Mouse (Mus musculus): ENCODE results near the gene Abcb7. TPM values are rescaled to one million over a fixed set of nuclear protein-coding genes. Genes with fewer than 3 reads are reported as not detected.
"Not testable (repeated sequence)": the region's sequence is repeated elsewhere in the genome, so short reads cannot be mapped to it uniquely, and the experiment has no call there.

Abcb7 gene
- polyA plus RNA-seq, 1 experiment from 2014 or later: 13.7 TPM

GRCm38 (mm10) chrX:104401134-104401533 lies 12.5 kb downstream of the Abcb7 start:
- Histone ChIP-seq H3K4me2 (ENCODE audit: low read depth, low read length) (no peak overlapping the region), H3K36me3 (replicated peaks; ENCODE audit: control insufficient read depth, insufficient read depth, low read depth, low read length) (no peaks in the 10 kb centered on the region), H3K4me3 (ENCODE audit: low read depth, low read length) (no peak overlapping the region), H3K4me1 (ENCODE audit: control insufficient read depth, insufficient read depth, low read length) (no peaks in the 10 kb centered on the region), H3K27ac (replicated peaks; ENCODE audit: low read depth, low read length) (no peak overlapping the region), H3K27me3 (ENCODE audit: control insufficient read depth, insufficient read depth, low read length) (no peaks in the 10 kb centered on the region), H3K9me3 (replicated peaks; ENCODE audit: control insufficient read depth, low read length) (no peaks in the 10 kb centered on the region), H3K9ac (replicated peaks; ENCODE audit: low read length) (no peak overlapping the region)
- DNase-seq (ENCODE audit: low spot score) (no peak), ATAC-seq (replicated peaks; ENCODE audit: insufficient number of reproducible peaks, low FRiP score, low TSS enrichment, low read depth) (no peak)
- 96% methylated on average over 1 of the region's 1 CpGs for WGBS

- Histone ChIP-seq H3K9ac (replicated peaks; ENCODE audit: low read length) (no peak overlapping the region), H3K27me3 (ENCODE audit: control insufficient read depth, insufficient read depth, low read length) (no peaks in the 10 kb centered on the region), H3K9me3 (replicated peaks; ENCODE audit: control insufficient read depth, low read length) (no peaks in the 10 kb centered on the region), H3K4me1 (ENCODE audit: control insufficient read depth, insufficient read depth, low read length) (no peaks in the 10 kb centered on the region), H3K27ac (replicated peaks; ENCODE audit: low read depth, low read length) (no peak overlapping the region), H3K4me3 (ENCODE audit: low read depth, low read length) (no peak overlapping the region), H3K4me2 (ENCODE audit: low read depth, low read length) (no peak overlapping the region), H3K36me3 (replicated peaks; ENCODE audit: control insufficient read depth, insufficient read depth, low read depth, low read length) (no peaks in the 10 kb centered on the region)
- WGBS: 63% methylated on average over 1 of the region's 1 CpGs
- no peak for ATAC-seq (replicated peaks; ENCODE audit: insufficient number of reproducible peaks, low FRiP score, low TSS enrichment, low read depth)
- no peak for DNase-seq (ENCODE audit: low spot score)
Measured at GRCm38 (mm10) chrX:104397526-104397925, 16.1 kb downstream of the Abcb7 start.

- Histone ChIP-seq H3K4me1 (ENCODE audit: control insufficient read depth, insufficient read depth, low read length) (no peaks in the 10 kb centered on the region), H3K9ac (replicated peaks; ENCODE audit: low read length) (no peak overlapping the region), H3K4me3 (ENCODE audit: low read depth, low read length) (no peak overlapping the region), H3K27ac (replicated peaks; ENCODE audit: low read depth, low read length) (no peak overlapping the region), H3K9me3 (replicated peaks; ENCODE audit: control insufficient read depth, low read length) (no peaks in the 10 kb centered on the region), H3K4me2 (ENCODE audit: low read depth, low read length) (no peak overlapping the region), H3K27me3 (ENCODE audit: control insufficient read depth, insufficient read depth, low read length) (no peaks in the 10 kb centered on the region), H3K36me3 (replicated peaks; ENCODE audit: control insufficient read depth, insufficient read depth, low read depth, low read length) (no peaks in the 10 kb centered on the region)
- DNase-seq (ENCODE audit: low spot score) (no peak), ATAC-seq (replicated peaks; ENCODE audit: insufficient number of reproducible peaks, low FRiP score, low TSS enrichment, low read depth) (no peak)
Measured at GRCm38 (mm10) chrX:104359686-104360085, 54.0 kb downstream of the Abcb7 start.

- ATAC-seq (replicated peaks; ENCODE audit: insufficient number of reproducible peaks, low FRiP score, low TSS enrichment, low read depth): no peak
- Histone ChIP-seq H3K9me3 (replicated peaks; ENCODE audit: control insufficient read depth, low read length) (no peaks in the 10 kb centered on the region), H3K4me2 (ENCODE audit: low read depth, low read length) (no peak overlapping the region), H3K27me3 (ENCODE audit: control insufficient read depth, insufficient read depth, low read length) (no peaks in the 10 kb centered on the region), H3K4me1 (ENCODE audit: control insufficient read depth, insufficient read depth, low read length) (no peaks in the 10 kb centered on the region), H3K9ac (replicated peaks; ENCODE audit: low read length) (no peak overlapping the region), H3K27ac (replicated peaks; ENCODE audit: low read depth, low read length) (no peak overlapping the region), H3K4me3 (ENCODE audit: low read depth, low read length) (no peak overlapping the region), H3K36me3 (replicated peaks; ENCODE audit: control insufficient read depth, insufficient read depth, low read depth, low read length) (no peaks in the 10 kb centered on the region)
- no peak for DNase-seq (ENCODE audit: low spot score)
- 90% methylated on average over 1 of the region's 1 CpGs for WGBS
Measured at GRCm38 (mm10) chrX:104355842-104356241, 57.8 kb downstream of the Abcb7 start.

- not testable (repeated sequence) for H3K27me3 ChIP-seq (ENCODE audit: control insufficient read depth, insufficient read depth, low read length); ATAC-seq (replicated peaks; ENCODE audit: insufficient number of reproducible peaks, low FRiP score, low TSS enrichment, low read depth); H3K4me1 ChIP-seq (ENCODE audit: control insufficient read depth, insufficient read depth, low read length); H3K9me3 ChIP-seq (replicated peaks; ENCODE audit: control insufficient read depth, low read length); DNase-seq (ENCODE audit: low spot score); H3K36me3 ChIP-seq (replicated peaks; ENCODE audit: control insufficient read depth, insufficient read depth, low read depth, low read length); H3K27ac ChIP-seq (replicated peaks; ENCODE audit: low read depth, low read length); H3K4me3 ChIP-seq (ENCODE audit: low read depth, low read length); H3K9ac ChIP-seq (replicated peaks; ENCODE audit: low read length); H3K4me2 ChIP-seq (ENCODE audit: low read depth, low read length)
- WGBS: 83% methylated on average over 21 of the region's 31 CpGs
Measured at GRCm38 (mm10) chrX:104348146-104348545, 65.5 kb downstream of the Abcb7 start.

GRCm38 (mm10) chrX:104291721-104292120 lies 121.9 kb downstream of the Abcb7 start:
- DNase-seq (ENCODE audit: low spot score) (no peak), ATAC-seq (replicated peaks; ENCODE audit: insufficient number of reproducible peaks, low FRiP score, low TSS enrichment, low read depth) (no peak)
- Histone ChIP-seq H3K4me2 (ENCODE audit: low read depth, low read length) (no peak overlapping the region), H3K4me3 (ENCODE audit: low read depth, low read length) (no peak overlapping the region), H3K4me1 (ENCODE audit: control insufficient read depth, insufficient read depth, low read length) (no peaks in the 10 kb centered on the region), H3K9ac (replicated peaks; ENCODE audit: low read length) (no peak overlapping the region), H3K9me3 (replicated peaks; ENCODE audit: control insufficient read depth, low read length) (no peaks in the 10 kb centered on the region), H3K27ac (replicated peaks; ENCODE audit: low read depth, low read length) (no peak overlapping the region), H3K36me3 (replicated peaks; ENCODE audit: control insufficient read depth, insufficient read depth, low read depth, low read length) (no peaks in the 10 kb centered on the region), H3K27me3 (ENCODE audit: control insufficient read depth, insufficient read depth, low read length) (no peaks in the 10 kb centered on the region)

- H3K4me2 ChIP-seq (ENCODE audit: low read depth, low read length): no peak overlapping the region
- DNase-seq (ENCODE audit: low spot score) (no peak), ATAC-seq (replicated peaks; ENCODE audit: insufficient number of reproducible peaks, low FRiP score, low TSS enrichment, low read depth) (no peak)
- H3K9ac ChIP-seq (replicated peaks; ENCODE audit: low read length): no peak overlapping the region
- H3K9me3 ChIP-seq (replicated peaks; ENCODE audit: control insufficient read depth, low read length): no peaks in the 10 kb centered on the region
- no peaks in the 10 kb centered on the region for H3K4me1 ChIP-seq (ENCODE audit: control insufficient read depth, insufficient read depth, low read length)
- H3K27ac ChIP-seq (replicated peaks; ENCODE audit: low read depth, low read length): no peak overlapping the region
- 86% methylated on average over 1 of the region's 1 CpGs for WGBS
- no peaks in the 10 kb centered on the region; the same call in 1 of the 2 replicates for H3K27me3 ChIP-seq (ENCODE audit: control insufficient read depth, insufficient read depth, low read length)
- H3K36me3 ChIP-seq (replicated peaks; ENCODE audit: control insufficient read depth, insufficient read depth, low read depth, low read length): no peaks in the 10 kb centered on the region
- H3K4me3 ChIP-seq (ENCODE audit: low read depth, low read length): no peak overlapping the region
Measured at GRCm38 (mm10) chrX:104279828-104280227, 133.8 kb downstream of the Abcb7 start.

GRCm38 (mm10) chrX:104264371-104264770 lies 149.3 kb downstream of the Abcb7 start:
- Histone ChIP-seq H3K4me1 (ENCODE audit: control insufficient read depth, insufficient read depth, low read length) (no peaks in the 10 kb centered on the region), H3K4me3 (ENCODE audit: low read depth, low read length) (no peak overlapping the region), H3K4me2 (ENCODE audit: low read depth, low read length) (no peak overlapping the region), H3K27ac (replicated peaks; ENCODE audit: low read depth, low read length) (no peak overlapping the region), H3K9me3 (replicated peaks; ENCODE audit: control insufficient read depth, low read length) (no peaks in the 10 kb centered on the region), H3K27me3 (ENCODE audit: control insufficient read depth, insufficient read depth, low read length) (no peaks in the 10 kb centered on the region), H3K9ac (replicated peaks; ENCODE audit: low read length) (no peak overlapping the region), H3K36me3 (replicated peaks; ENCODE audit: control insufficient read depth, insufficient read depth, low read depth, low read length) (no peaks in the 10 kb centered on the region)
- ATAC-seq (replicated peaks; ENCODE audit: insufficient number of reproducible peaks, low FRiP score, low TSS enrichment, low read depth) (no peak), DNase-seq (ENCODE audit: low spot score) (no peak)
- 75% methylated on average over 2 of the region's 2 CpGs for WGBS
